Mouse (Mus musculus) testis, adult 2 months (tissue): Measurements from ENCODE around the gene Lifr. TPM values are rescaled to one million over a fixed set of nuclear protein-coding genes. Genes with fewer than 3 reads are reported as not detected.

Experiments used
- H3K27ac ChIP-seq: fragments of 200-500 bp; 2 replicates; pipeline ENCODE4 v1.5.1; 2012; ENCODE audit warnings: low read depth, low read length; ENCODE audit not compliant: control insufficient read depth, insufficient read depth
- H3K27me3 ChIP-seq: fragments of 200-500 bp; 2 replicates; pipeline ENCODE4 v1.6.1; 2012; ENCODE audit warnings: mild to moderate bottlenecking, low read length, moderate library complexity; ENCODE audit not compliant: control insufficient read depth, insufficient read depth
- H3K36me3 ChIP-seq: fragments of 200-500 bp; 2 replicates; pipeline ENCODE4 v1.6.1; 2012; ENCODE audit warnings: mild to moderate bottlenecking, low read length; ENCODE audit not compliant: control insufficient read depth, insufficient read depth
- H3K4me1 ChIP-seq: fragments of 200-500 bp; 2 replicates; pipeline ENCODE4 v1.6.1; 2012; ENCODE audit warnings: low read length; ENCODE audit not compliant: control insufficient read depth, insufficient read depth
- H3K4me3 ChIP-seq: fragments of 200-500 bp; 2 replicates; pipeline ENCODE4 v1.5.1; 2012; ENCODE audit warnings: low read depth, mild to moderate bottlenecking, low read length, moderate library complexity, mixed read lengths; ENCODE audit not compliant: control insufficient read depth
- CTCF ChIP-seq: fragments of 200-500 bp; IDR thresholded peaks from 2 replicates; pipeline ENCODE4 v1.5.1; 2012; ENCODE audit warnings: low read depth, mild to moderate bottlenecking, inconsistent platforms, low read length, moderate library complexity; ENCODE audit not compliant: control insufficient read depth, insufficient read depth, insufficient replicate concordance
- POLR2A ChIP-seq: fragments of 200-500 bp; IDR thresholded peaks from 2 replicates; pipeline ENCODE4 v1.6.1; 2012; ENCODE audit warnings: low read depth, mild to moderate bottlenecking, inconsistent platforms, low read length, moderate library complexity; ENCODE audit not compliant: control insufficient read depth
- polyA plus RNA-seq: library from polyadenylated mRNA; depleted of rRNA; stranded (reverse); fragments of >200 nt; gene quantifications from 2 replicates; pipeline ENCODE4 v1.2.3, GENCODE M21; 2012

Gene Lifr
- polyA plus RNA-seq, 1 experiment, result 7.6 TPM

DNA sequence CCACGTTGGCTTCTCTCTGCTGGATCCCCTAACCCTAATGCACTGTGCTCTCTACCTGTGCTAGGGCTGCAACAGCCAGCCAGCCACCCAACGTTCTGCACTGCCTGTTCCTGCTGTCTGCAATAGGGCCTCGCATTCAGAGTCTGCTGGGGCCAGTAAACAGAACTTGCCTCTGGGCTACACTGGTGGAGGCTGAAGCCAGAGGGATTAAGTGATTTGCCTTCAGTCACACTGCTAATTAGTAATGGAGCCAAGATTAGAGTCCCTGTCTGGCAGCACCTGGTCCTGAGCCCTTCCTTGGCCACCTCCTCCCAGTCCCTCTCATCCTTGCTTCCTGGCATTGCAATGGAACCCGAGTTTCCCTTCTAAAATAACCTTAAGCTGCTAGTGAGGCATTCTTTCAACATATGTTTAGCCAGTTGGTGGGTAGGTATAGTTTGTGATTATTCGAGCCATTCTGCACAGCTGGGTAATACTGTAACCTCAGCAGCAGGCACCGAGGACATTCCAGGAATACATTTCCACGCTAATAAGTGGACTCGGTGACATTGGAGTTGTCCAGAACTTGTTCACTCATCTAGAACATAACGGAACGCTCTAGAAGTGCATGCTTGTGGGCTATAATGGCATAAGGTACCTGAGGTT is 61.8 kb downstream of the Lifr start:
- H3K27me3 ChIP-seq, result no peaks in the 10 kb centered on the region
- H3K4me3 ChIP-seq, result no peak overlapping the region
- TF ChIP-seq CTCF (no peak), POLR2A (no peak)
- H3K36me3 ChIP-seq, result no peaks in the 10 kb centered on the region
- H3K4me1 ChIP-seq, result peaks cover 5% of the 10 kb centered on the region
- no peak overlapping the region for H3K27ac ChIP-seq

DNA sequence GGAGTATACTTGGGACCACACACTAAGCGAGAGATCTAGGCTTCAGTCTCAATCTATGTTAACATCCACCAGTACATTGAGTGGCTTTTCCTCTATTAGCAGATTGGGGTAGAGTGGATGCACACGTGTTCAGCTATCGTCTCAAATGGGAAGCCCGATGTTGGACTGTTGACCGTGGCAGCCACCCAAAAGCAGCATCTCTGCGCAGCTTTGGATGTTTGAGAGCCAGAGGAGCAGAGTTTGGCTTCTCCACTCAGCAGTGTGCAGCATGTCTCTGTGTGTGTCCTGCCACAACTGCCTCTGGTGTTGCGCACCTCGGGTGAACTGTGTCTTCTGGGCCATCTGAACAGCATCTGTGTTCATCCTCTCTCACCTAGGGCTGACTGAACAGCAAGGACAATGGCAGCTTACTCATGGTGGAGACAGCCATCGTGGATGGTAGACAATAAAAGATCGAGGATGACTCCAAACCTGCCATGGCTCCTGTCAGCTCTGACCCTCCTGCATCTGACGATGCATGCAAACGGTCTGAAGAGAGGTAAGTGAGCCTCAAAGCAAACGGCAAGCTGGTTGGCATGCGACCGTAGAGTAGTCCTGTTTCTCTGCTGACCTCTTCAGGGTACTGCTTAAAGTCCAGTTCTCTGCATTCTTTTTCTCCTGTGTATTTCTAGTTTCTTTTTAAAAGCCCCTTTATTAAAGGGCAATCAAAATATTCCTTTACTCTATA is 63.8 kb downstream of the Lifr start:
- H3K27ac ChIP-seq, result no peak overlapping the region
- no peak for TF ChIP-seq CTCF
- TF ChIP-seq POLR2A, result no peak
- no peaks in the 10 kb centered on the region for H3K27me3 ChIP-seq
- H3K36me3 ChIP-seq, result peaks cover 2% of the 10 kb centered on the region; the same call in 1 of the 2 replicates
- H3K4me1 ChIP-seq, result peaks cover 5% of the 10 kb centered on the region
- H3K4me3 ChIP-seq, result no peak overlapping the region

DNA sequence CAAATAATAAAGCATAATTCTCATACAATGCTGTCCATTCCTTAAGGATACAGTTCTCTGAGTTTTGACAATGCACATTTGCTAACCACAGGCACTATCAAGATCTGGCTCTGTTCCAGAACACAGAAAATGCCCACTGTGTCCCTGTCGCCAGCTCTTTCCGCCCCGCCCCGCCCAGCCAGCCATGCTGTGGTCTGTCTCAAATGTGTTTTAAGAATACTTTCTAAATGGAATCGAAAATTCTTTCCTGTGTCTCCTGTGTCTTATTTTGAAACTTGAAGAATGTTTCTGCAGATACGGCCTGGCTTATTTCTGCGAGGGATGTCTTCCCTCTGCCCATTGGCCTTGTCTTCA is 64.3 kb downstream of the Lifr start:
- H3K27ac ChIP-seq, result no peak overlapping the region
- peaks cover 2% of the 10 kb centered on the region for H3K4me1 ChIP-seq
- no peak overlapping the region for H3K4me3 ChIP-seq
- peaks cover 2% of the 10 kb centered on the region; the same call in 1 of the 2 replicates for H3K36me3 ChIP-seq
- no peaks in the 10 kb centered on the region for H3K27me3 ChIP-seq
- TF ChIP-seq POLR2A, result no peak
- TF ChIP-seq CTCF, result no peak

DNA sequence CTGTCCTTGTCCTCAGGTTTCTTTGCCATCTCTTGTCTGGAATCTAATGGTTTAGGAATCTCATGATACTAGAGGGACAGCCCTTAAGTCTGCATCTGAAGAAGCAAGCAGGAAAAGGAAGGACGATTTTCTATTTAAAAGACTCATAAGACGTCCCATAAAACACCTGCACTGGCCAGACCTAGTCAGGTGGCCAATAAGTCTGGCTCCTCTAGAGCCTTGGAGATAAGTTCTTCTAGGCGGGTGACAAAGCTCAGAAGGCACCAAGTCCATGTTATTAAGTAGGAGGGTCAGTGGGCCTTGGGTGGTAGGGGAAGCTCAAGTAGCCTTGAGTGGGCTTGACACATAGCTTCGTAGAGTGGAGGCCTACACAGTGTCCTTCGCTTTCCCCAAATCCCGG is 67.2 kb downstream of the Lifr start:
- no peak for TF ChIP-seq POLR2A
- no peak for TF ChIP-seq CTCF
- Histone ChIP-seq H3K27ac (no peak overlapping the region), H3K4me3 (no peak overlapping the region), H3K27me3 (no peaks in the 10 kb centered on the region), H3K36me3 (peaks cover 2% of the 10 kb centered on the region; the same call in 1 of the 2 replicates), H3K4me1 (no peaks in the 10 kb centered on the region)

DNA sequence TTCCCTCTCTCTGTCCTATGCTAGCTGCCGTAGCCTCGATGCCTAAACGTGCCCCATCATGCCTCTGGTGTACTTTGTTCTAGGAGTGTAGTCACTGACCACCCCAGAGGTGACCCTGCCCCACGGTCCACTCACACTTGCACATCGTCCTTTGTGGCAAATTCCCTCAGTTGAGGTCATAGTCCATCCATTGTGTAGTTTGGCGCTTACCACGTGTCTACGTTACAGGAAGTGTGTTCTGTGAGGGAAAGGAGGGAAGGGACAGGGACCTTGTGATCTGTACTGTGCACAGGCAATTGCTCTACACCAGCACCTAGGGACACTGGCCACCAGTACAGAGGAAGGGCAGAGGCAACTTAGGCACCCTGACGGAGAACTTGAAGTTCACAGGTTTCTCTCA is 69.5 kb downstream of the Lifr start:
- no peaks in the 10 kb centered on the region for H3K27me3 ChIP-seq
- TF ChIP-seq CTCF (no peak), POLR2A (no peak)
- no peak overlapping the region for H3K4me3 ChIP-seq
- peaks cover 2% of the 10 kb centered on the region; the same call in 1 of the 2 replicates for H3K36me3 ChIP-seq
- no peaks in the 10 kb centered on the region for H3K4me1 ChIP-seq
- no peak overlapping the region for H3K27ac ChIP-seq

DNA sequence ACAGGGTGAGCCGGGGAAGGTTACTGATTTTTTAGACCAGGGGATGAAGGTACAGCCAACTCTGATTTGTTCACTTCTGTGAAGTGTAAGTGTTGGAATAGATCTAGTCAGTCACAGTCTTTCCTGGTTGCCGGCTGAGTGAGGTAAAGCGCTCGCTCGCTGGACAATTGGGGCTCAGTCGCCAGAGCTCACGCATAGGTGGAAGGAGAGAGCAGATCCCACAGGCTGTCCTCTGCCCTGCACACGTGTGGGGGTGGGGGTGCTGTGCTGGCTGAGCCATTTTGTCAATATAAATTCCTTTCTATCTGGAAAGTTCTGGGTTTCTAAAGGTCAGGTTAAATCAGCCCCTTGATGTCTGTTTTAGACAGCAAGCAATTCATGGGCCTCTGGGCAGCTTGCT is 69.9 kb downstream of the Lifr start:
- Histone ChIP-seq H3K27ac (no peak overlapping the region), H3K4me1 (no peaks in the 10 kb centered on the region), H3K4me3 (no peak overlapping the region), H3K36me3 (peaks cover 2% of the 10 kb centered on the region; the same call in 1 of the 2 replicates), H3K27me3 (no peaks in the 10 kb centered on the region)
- TF ChIP-seq POLR2A (no peak), CTCF (no peak)

DNA sequence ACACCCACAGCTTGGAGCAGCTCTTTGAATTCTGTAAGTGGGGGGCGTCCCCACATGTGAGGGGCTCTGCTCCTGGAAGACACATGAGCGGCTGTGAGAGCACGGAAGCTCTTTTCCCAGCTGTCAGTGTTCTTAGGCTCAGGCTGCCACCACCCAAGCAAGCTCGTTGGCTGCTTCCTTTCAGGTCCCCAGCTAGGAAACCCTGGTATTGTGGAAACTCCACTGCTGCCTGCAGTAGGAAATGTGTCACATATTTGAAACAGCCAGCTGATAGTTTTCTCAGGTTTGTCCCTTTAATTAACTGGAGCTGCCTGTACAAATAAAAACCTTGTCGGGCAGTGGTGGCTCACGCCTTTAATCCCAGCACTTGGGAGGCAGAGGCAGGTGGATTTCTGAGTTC is 73.4 kb downstream of the Lifr start:
- Histone ChIP-seq H3K4me1 (no peaks in the 10 kb centered on the region), H3K36me3 (no peaks in the 10 kb centered on the region), H3K4me3 (no peak overlapping the region), H3K27me3 (no peaks in the 10 kb centered on the region), H3K27ac (no peak overlapping the region)
- no peak for TF ChIP-seq POLR2A
